Mouse (Mus musculus): ENCODE measurements around the gene Gucy1a1.

GRCm38 (mm10) chr3:82135483-82135882 lies 10.1 kb downstream of the Gucy1a1 start:
- no peak for TF ChIP-seq CTCF (IDR thresholded peaks at IDR 0.05; ENCODE audit: insufficient read depth, low read depth, low read length)
- no peak for TF ChIP-seq POLR2A (IDR thresholded peaks at IDR 0.05; ENCODE audit: insufficient read depth, low read depth, low read length)

Measured in olfactory bulb, adult 2 months (tissue).